Mouse (Mus musculus) limb, embryonic 10.5 days (tissue): ENCODE data around the gene Txnrd1. TPM values are rescaled to one million over a fixed set of nuclear protein-coding genes. Genes with fewer than 3 reads are reported as not detected.

Experiments
- DNase-seq: peaks from one replicate; pipeline ENCODE4 v3.0.0-alpha.2; 2017; ENCODE audit warnings: low spot score
- H3K27ac ChIP-seq: fragments of 300-500 bp; sonication (generic); 2 replicates; pipeline ENCODE4 v1.5.1; 2016; ENCODE audit warnings: mild to moderate bottlenecking
- H3K27me3 ChIP-seq: fragments of 300-500 bp; sonication (generic); 2 replicates; pipeline ENCODE4 v1.6.1; 2016; ENCODE audit warnings: low read depth, mild to moderate bottlenecking; ENCODE audit not compliant: poor library complexity, severe bottlenecking
- H3K36me3 ChIP-seq: fragments of 300-500 bp; sonication (generic); 2 replicates; pipeline ENCODE4 v1.6.1; 2016; ENCODE audit warnings: mild to moderate bottlenecking, moderate library complexity
- H3K4me1 ChIP-seq: fragments of 300-500 bp; sonication (generic); 2 replicates; pipeline ENCODE4 v1.6.1; 2016
- H3K4me3 ChIP-seq: fragments of 300-500 bp; sonication (generic); 2 replicates; pipeline ENCODE4 v1.5.1; 2016; ENCODE audit warnings: mild to moderate bottlenecking, moderate library complexity
- H3K9me3 ChIP-seq: fragments of 300-500 bp; sonication (generic); replicated peaks from 2 replicates; pipeline ENCODE4 v1.6.1; 2016; ENCODE audit warnings: mild to moderate bottlenecking
- WGBS: fragments of 180-500 bp; shearing (Covaris S2); methylation state at CpG from one replicate; pipeline ENCODE4 v1.1.7; 2016; 5-methylcytosine and 5-hydroxymethylcytosine counted together
- polyA plus RNA-seq: library from polyadenylated mRNA; unstranded; fragments of >200 nt; fragmentation: Nextera tagmentation; extraction: Ambion mirVana; gene quantifications from 2 replicates; pipeline ENCODE4 v1.2.1, GENCODE M21; 2016

Txnrd1 gene
- polyA plus RNA-seq, 1 experiment from 2014 or later = 168 TPM

GRCm38 (mm10) chr10:82889447-82889973 is 55.8 kb downstream of the Txnrd1 start:
- peaks cover 97% of the 10 kb centered on the region for H3K36me3 ChIP-seq
- H3K27ac ChIP-seq = no peak overlapping the region
- H3K4me1 ChIP-seq = no peaks in the 10 kb centered on the region
- no peak for DNase-seq
- 93% methylated on average over 9 of the region's 9 CpGs for WGBS
- H3K27me3 ChIP-seq = no peaks in the 10 kb centered on the region
- no peak overlapping the region for H3K4me3 ChIP-seq
- no peaks in the 10 kb centered on the region for H3K9me3 ChIP-seq

DNA sequence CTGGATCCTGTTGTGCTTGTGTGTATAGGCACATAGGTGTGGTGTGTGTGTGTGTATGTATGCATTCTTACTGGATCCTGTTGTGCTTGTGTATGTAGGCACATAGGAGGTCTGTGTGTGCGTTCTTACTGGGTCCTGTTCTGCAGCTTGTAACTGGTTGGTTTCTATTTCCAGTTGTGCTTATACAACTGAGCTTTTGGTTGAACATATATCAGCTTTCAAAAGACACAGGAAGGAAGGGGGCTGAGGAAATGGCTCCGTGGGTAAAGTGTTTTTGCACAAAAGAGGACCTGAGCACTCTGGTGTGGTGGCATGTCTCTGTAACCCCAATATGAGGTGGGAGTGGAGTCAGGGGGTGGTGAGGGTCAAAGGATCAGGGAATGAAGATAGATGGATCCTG is 57.2 kb downstream of the Txnrd1 start:
- no peaks in the 10 kb centered on the region for H3K4me1 ChIP-seq
- no peak for DNase-seq
- H3K36me3 ChIP-seq = peaks cover 97% of the 10 kb centered on the region
- H3K9me3 ChIP-seq = no peaks in the 10 kb centered on the region
- H3K27me3 ChIP-seq = no peaks in the 10 kb centered on the region
- no peak overlapping the region for H3K4me3 ChIP-seq
- WGBS = 84% methylated on average over 2 of the region's 2 CpGs
- H3K27ac ChIP-seq = no peak overlapping the region

DNA sequence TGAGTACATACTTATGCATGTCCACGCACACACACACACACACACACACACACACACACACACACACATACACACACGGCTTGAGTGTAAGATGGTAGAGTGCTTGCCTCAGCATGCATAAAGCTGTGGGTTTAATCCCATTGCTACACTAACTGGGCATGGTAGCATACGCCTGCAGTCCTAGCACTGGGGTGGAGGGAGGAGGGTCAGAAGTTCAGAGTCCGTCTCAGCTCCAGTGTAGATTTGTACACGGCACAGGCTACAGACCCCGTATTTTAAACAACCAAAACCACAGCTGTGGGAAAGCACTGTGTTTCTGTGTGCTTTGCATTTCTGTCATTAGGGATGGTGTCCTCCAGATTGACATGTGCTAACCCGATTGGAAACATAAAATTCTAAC is 57.7 kb downstream of the Txnrd1 start:
- Histone ChIP-seq H3K9me3 (no peaks in the 10 kb centered on the region), H3K4me1 (no peaks in the 10 kb centered on the region), H3K27ac (no peak overlapping the region), H3K36me3 (peaks cover 97% of the 10 kb centered on the region), H3K27me3 (no peaks in the 10 kb centered on the region), H3K4me3 (no peak overlapping the region)
- no peak for DNase-seq
- 92% methylated on average over 7 of the region's 7 CpGs for WGBS

DNA sequence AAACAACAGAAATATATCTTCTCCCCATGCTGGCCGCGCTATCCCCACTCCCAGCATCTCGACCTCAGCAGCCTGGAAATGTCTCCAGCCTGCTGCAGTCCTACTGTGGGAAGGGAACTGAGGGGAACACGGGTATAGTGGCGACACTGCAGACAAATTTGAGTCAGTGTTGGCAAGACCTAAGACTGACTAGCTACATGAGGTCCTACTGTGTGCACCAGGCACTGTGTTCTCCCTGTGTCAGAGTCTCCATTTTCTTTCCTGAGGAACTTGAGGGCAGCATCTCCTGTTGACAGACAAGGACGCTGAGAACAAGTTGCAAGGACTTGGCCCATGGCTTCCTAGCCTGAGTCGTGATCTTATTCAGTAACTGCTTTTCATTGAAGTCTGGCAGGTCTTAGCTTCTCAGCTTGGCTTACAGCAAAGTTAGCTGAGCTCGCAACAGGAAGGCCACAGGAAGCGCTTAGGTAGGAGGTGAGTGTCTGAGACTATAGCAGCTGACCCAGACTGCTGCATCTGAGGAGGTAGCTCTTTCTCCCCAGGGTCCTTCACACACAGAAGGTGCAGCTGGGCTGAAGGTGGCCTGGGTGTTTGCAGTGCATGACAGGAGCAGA is 58.8 kb downstream of the Txnrd1 start:
- no peak overlapping the region for H3K4me3 ChIP-seq
- WGBS = 94% methylated on average over 9 of the region's 9 CpGs
- no peaks in the 10 kb centered on the region for H3K27me3 ChIP-seq
- H3K36me3 ChIP-seq = peaks cover 97% of the 10 kb centered on the region
- H3K4me1 ChIP-seq = no peaks in the 10 kb centered on the region
- no peaks in the 10 kb centered on the region for H3K9me3 ChIP-seq
- no peak overlapping the region for H3K27ac ChIP-seq
- no peak for DNase-seq

- Histone ChIP-seq H3K36me3 (peaks cover 93% of the 10 kb centered on the region), H3K27ac (no peak overlapping the region), H3K27me3 (no peaks in the 10 kb centered on the region), H3K4me3 (no peak overlapping the region), H3K4me1 (no peaks in the 10 kb centered on the region), H3K9me3 (no peaks in the 10 kb centered on the region)
- 94% methylated on average over 18 of the region's 18 CpGs for WGBS
- DNase-seq = no peak
Observed at GRCm38 (mm10) chr10:82893872-82894650, 60.3 kb downstream of the Txnrd1 start.

- WGBS = 96% methylated on average over 13 of the region's 13 CpGs
- H3K36me3 ChIP-seq = peaks cover 56% of the 10 kb centered on the region
Observed at GRCm38 (mm10) chr10:82897936-82898335, 64.2 kb downstream of the Txnrd1 start.

DNA sequence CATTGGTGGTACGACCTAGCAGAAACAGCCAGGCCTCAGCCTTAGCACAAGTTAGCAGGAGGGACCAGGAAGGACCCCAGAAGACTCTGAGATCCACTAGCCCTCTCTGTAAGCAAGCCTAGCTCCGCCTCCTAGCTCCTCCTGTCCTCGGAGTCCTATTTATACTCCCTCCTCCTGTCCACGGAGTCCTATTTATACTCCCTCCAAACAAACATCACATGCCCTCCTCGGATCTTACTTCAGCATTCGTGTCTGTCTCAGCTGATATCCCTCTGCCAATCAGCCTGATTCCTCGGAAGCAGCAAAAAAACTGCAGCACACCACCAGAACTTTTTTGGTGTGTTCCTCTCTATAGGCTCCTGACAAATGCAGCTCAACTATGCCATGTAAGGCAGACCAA is 65.1 kb downstream of the Txnrd1 start:
- DNase-seq = no peak
- Histone ChIP-seq H3K27ac (no peak overlapping the region), H3K4me1 (peaks cover 7% of the 10 kb centered on the region; the same call in 1 of the 2 replicates), H3K27me3 (no peaks in the 10 kb centered on the region), H3K9me3 (no peaks in the 10 kb centered on the region), H3K4me3 (no peak overlapping the region), H3K36me3 (peaks cover 46% of the 10 kb centered on the region)
- 67% methylated on average over 7 of the region's 7 CpGs for WGBS

More at GRCm38 (mm10) chr10:82897936-82898335, 64.2 kb downstream of the Txnrd1 start:
- H3K4me1 ChIP-seq = peaks cover 7% of the 10 kb centered on the region; the same call in 1 of the 2 replicates
- DNase-seq = no peak
- H3K9me3 ChIP-seq = no peaks in the 10 kb centered on the region
- no peak overlapping the region for H3K27ac ChIP-seq
- no peaks in the 10 kb centered on the region for H3K27me3 ChIP-seq
- H3K4me3 ChIP-seq = no peak overlapping the region

GRCm38 (mm10) chr10:82899810-82900421 is 66.2 kb downstream of the Txnrd1 start:
- Histone ChIP-seq H3K4me1 (peaks cover 7% of the 10 kb centered on the region; the same call in 1 of the 2 replicates), H3K36me3 (peaks cover 36% of the 10 kb centered on the region), H3K4me3 (peak overlapping the region; percentile 2; the same call in 1 of the 2 replicates), H3K27ac (no peak overlapping the region), H3K27me3 (no peaks in the 10 kb centered on the region), H3K9me3 (no peaks in the 10 kb centered on the region)
- no peak for DNase-seq
- WGBS = 45% methylated on average over 16 of the region's 16 CpGs

- H3K36me3 ChIP-seq = peaks cover 30% of the 10 kb centered on the region
- no peak overlapping the region for H3K27ac ChIP-seq
- no peaks in the 10 kb centered on the region for H3K9me3 ChIP-seq
- no peaks in the 10 kb centered on the region for H3K27me3 ChIP-seq
- no peak overlapping the region for H3K4me3 ChIP-seq
- DNase-seq = no peak
- H3K4me1 ChIP-seq = peaks cover 7% of the 10 kb centered on the region; the same call in 1 of the 2 replicates
- WGBS = 50% methylated on average over 7 of the region's 7 CpGs
Observed at GRCm38 (mm10) chr10:82900546-82900945, 66.8 kb downstream of the Txnrd1 start.

DNA sequence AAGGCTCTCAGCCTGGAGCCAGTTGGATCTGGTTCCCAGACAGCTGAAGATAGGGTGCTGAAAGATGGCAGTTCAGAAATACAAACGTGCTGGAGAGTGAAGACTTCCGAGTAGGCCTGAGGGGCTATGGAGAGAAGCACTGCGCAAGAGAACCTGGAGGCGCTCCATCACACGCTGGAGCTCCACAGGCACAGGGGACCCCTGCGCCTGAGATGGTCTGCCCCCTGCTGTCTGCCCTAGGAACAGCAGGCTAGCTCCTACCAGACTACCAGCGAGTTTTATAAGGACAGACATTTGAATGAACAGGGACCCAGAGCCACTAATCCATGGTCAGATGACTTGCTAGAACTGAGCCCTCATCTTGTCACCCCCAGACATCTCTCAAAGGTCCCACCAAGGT is 67.7 kb downstream of the Txnrd1 start:
- peak; percentile 89 for DNase-seq
- no peaks in the 10 kb centered on the region for H3K27me3 ChIP-seq
- peaks cover 7% of the 10 kb centered on the region; the same call in 1 of the 2 replicates for H3K4me1 ChIP-seq
- H3K27ac ChIP-seq = no peak overlapping the region
- H3K9me3 ChIP-seq = no peaks in the 10 kb centered on the region
- peaks cover 21% of the 10 kb centered on the region for H3K36me3 ChIP-seq
- WGBS = 7% methylated on average over 7 of the region's 7 CpGs
- no peak overlapping the region for H3K4me3 ChIP-seq

DNA sequence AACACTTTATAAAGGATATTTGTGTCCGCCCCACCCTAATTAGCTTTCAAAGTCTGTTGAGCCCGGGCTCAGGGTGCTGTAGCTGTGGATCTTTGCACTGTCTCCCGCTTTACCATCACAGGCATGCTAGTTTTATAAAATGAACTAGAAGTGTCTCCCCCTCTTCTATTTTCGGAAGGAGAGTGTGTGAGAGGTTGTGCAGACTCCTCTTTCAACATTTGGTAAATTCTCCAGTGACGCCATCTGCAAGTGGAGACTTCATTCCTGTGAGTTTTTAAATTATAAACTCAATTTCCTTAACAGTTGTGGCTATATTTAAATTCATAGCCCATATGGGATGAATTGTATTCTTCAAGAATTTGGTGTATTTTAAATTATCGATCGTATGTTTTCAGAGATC is 74.8 kb downstream of the Txnrd1 start:
- 89% methylated on average over 7 of the region's 7 CpGs for WGBS
- Histone ChIP-seq H3K4me3 (no peak overlapping the region), H3K36me3 (no peaks in the 10 kb centered on the region), H3K27me3 (0 out of 2 replicates have a peak, but pooled peaks cover 8% of the 10 kb centered on the region), H3K27ac (no peak overlapping the region), H3K9me3 (no peaks in the 10 kb centered on the region), H3K4me1 (peaks cover 6% of the 10 kb centered on the region)
- no peak for DNase-seq

DNA sequence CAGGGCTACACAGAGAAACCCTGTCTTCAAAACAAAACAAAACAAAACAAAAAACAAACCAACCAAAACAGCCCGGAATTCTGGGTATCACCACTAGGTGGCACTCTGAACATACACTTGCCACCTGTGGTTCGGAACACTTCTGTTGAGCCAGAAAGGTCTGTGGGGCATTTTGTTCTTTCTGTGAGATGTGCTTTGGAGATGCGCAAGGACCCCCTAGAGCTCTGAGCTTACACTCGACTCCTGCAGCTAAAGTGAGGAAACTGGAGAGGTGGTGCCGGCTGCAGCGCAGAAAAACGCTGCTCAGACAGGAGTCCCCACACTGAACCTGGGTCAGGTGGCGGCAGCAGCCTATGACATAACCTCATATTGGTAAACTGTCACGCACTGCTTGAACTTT is 75.6 kb downstream of the Txnrd1 start:
- 17% methylated on average over 9 of the region's 9 CpGs for WGBS
- H3K4me3 ChIP-seq = no peak overlapping the region
- peak; percentile 72 for DNase-seq

DNA sequence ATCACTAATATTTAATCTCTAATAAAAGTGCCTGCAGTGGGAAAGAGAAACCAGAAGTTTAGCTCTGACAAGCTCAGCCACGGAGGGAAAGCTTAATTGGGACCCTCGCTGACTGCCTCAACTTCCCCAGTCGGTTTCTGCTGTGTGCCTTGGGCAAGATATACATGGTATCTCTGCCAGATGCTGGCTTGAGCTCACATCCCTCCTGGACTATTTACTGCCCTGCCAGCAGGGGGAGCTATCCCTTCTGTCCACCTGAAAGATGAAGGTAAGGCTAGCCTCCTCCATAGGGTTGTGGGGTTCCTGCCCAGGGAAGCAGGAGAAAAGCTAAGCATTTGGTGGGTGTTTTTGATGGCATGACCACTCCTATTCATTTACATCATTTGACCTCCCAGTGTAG is 76.4 kb downstream of the Txnrd1 start:
- Histone ChIP-seq H3K36me3 (no peaks in the 10 kb centered on the region), H3K27me3 (0 out of 2 replicates have a peak, but pooled peaks cover 8% of the 10 kb centered on the region), H3K27ac (no peak overlapping the region), H3K9me3 (no peaks in the 10 kb centered on the region), H3K4me3 (no peak overlapping the region), H3K4me1 (peaks cover 10% of the 10 kb centered on the region)
- 75% methylated on average over 3 of the region's 3 CpGs for WGBS
- no peak for DNase-seq

More for the DNA sequence above, 75.6 kb downstream of the Txnrd1 start:
- Histone ChIP-seq H3K27me3 (0 out of 2 replicates have a peak, but pooled peaks cover 8% of the 10 kb centered on the region), H3K36me3 (no peaks in the 10 kb centered on the region), H3K4me1 (peaks cover 10% of the 10 kb centered on the region), H3K9me3 (no peaks in the 10 kb centered on the region), H3K27ac (no peak overlapping the region)
